Mouse (Mus musculus): Measurements from ENCODE around the gene Gpx2. TPM values are rescaled to one million over a fixed set of nuclear protein-coding genes. Genes with fewer than 3 reads are reported as not detected.

The Gpx2 gene
- polyA plus RNA-seq, 1 experiment from 2014 or later = not detected

Other genes with a start within 250 kb of the Gpx2 start
- gene Sptb, start 85.0 kb downstream of the Gpx2 start, polyA plus RNA-seq (2015; fragmentation: Nextera tagmentation; extraction: Ambion mirVana) = 39.7 and 53.3 TPM in 2 replicates
- gene Churc1, start 30.0 kb downstream of the Gpx2 start, polyA plus RNA-seq (2015; fragmentation: Nextera tagmentation; extraction: Ambion mirVana) = 91.5 and 100 TPM in 2 replicates
- gene Fntb, start 30.0 kb downstream of the Gpx2 start, polyA plus RNA-seq (2015; fragmentation: Nextera tagmentation; extraction: Ambion mirVana) = 22.2 and 24.9 TPM in 2 replicates
- gene Rab15, start 27.4 kb upstream of the Gpx2 start, polyA plus RNA-seq (2015; fragmentation: Nextera tagmentation; extraction: Ambion mirVana) = 0.37 and 0.41 TPM in 2 replicates
- gene Max, start 166.6 kb upstream of the Gpx2 start, polyA plus RNA-seq (2015; fragmentation: Nextera tagmentation; extraction: Ambion mirVana) = 9.1 and 10.3 TPM in 2 replicates